Mouse (Mus musculus) bone marrow, adult 2 months (tissue): ENCODE measurements at regions not wholly inside any gene's neighbourhood (a gene's known extent, or its start where the extent isn't known, plus 50 kb on each side); places are given as distances from the start of the nearest gene placed in this dataset.

Source experiments
- CTCF ChIP-seq: fragments of 200-500 bp; IDR thresholded peaks from 2 replicates; pipeline ENCODE4 v1.5.1; 2011; ENCODE audit warnings: low read length, control low read depth; ENCODE audit not compliant: control insufficient read depth, insufficient read depth
- POLR2A ChIP-seq: fragments of 200-500 bp; IDR thresholded peaks from 2 replicates; pipeline ENCODE4 v1.6.1; 2011; ENCODE audit warnings: low read depth, mild to moderate bottlenecking, control low read depth, low read length, borderline replicate concordance; ENCODE audit not compliant: control insufficient read depth

GRCm38 (mm10) chr3:38275321-38275720 is 209.3 kb downstream of the Ankrd50 start:
- TF ChIP-seq CTCF (no peak), POLR2A (no peak)
